Mouse (Mus musculus): ENCODE measurements around the gene Prickle1. TPM values are rescaled to one million over a fixed set of nuclear protein-coding genes. Genes with fewer than 3 reads are reported as not detected.
A peak's percentile ranks its signal among the peaks of the same experiment; 100 is the strongest.

Prickle1 gene
- polyA plus RNA-seq, 1 experiment from 2014 or later = 18.1 TPM

DNA sequence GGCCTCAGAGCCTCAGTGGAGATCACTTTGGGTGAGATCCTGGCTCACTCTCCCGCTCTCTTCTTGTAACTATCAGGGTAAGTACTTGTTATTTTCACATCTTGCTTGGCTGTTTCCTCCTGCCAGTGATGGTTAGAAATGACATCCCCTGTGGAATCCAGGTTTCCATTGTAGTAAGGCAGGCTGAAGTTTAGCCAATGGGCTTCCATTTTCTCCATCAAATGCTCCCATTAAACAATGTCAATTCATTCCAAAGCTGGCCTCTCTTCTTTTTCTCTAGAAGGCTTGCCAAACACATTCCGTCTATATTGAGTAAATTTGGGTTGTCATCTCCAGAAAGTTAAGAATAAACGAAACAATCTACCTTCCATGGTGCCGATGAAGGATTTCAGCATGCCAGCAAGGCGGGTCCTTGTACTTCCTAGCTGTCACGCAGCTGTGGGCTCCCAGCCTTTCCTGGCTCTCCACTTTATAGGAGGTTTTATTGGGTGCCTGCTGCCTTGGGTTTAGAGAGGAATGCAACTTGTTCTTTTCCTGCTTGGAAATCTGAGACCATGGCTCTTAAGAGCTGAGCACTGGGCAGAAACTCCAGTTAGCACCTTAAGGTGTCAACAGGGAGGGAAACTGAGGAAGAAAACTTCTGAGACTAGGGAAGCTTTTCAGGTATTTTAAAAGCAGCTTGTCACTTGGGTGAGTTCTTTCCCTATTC, 22.9 kb upstream of the Prickle1 start:
- no peak for ATAC-seq
- Histone ChIP-seq H3K36me3 (ENCODE audit: control insufficient read depth, insufficient read depth, low read length) (no peaks in the 10 kb centered on the region), H3K4me1 (ENCODE audit: control insufficient read depth, insufficient read depth, low read length) (peaks cover 3% of the 10 kb centered on the region; the same call in 1 of the 2 replicates), H3K4me3 (ENCODE audit: low read length) (no peak overlapping the region), H3K9me3 (ENCODE audit: control insufficient read depth, low read length) (no peaks in the 10 kb centered on the region), H3K9ac (ENCODE audit: low read depth, low read length) (no peak overlapping the region), H3K4me2 (ENCODE audit: low read depth, low read length) (no peak overlapping the region), H3K27me3 (replicated peaks; ENCODE audit: control insufficient read depth, insufficient read depth, low read length) (no peaks in the 10 kb centered on the region), H3K27ac (ENCODE audit: low read length) (no peak overlapping the region)
- WGBS = 51% methylated on average over 6 of the region's 6 CpGs

DNA sequence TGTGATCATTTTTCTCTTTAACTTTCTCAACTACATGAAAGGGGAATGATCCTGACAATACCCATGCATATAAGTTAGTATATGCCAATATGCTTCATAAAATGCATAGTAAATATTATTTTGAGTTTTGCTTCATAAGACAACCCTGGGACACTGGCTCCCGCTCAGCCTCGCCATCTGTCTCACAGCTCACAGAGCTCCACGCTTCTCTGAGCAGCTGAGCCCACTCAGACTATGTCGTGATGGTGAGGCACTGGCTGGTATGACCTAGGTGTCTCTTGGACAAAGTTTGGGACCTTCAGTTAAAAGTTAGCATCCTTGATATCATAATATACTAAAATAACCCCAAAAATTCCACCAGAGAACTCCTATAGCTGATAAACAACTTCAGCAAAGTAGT, 20.6 kb upstream of the Prickle1 start:
- Histone ChIP-seq H3K27ac (ENCODE audit: low read length) (no peak overlapping the region), H3K4me3 (ENCODE audit: low read length) (no peak overlapping the region), H3K9me3 (ENCODE audit: control insufficient read depth, low read length) (no peaks in the 10 kb centered on the region), H3K4me1 (ENCODE audit: control insufficient read depth, insufficient read depth, low read length) (peaks cover 5% of the 10 kb centered on the region; the same call in 1 of the 2 replicates), H3K27me3 (replicated peaks; ENCODE audit: control insufficient read depth, insufficient read depth, low read length) (no peaks in the 10 kb centered on the region), H3K36me3 (ENCODE audit: control insufficient read depth, insufficient read depth, low read length) (no peaks in the 10 kb centered on the region), H3K4me2 (ENCODE audit: low read depth, low read length) (no peak overlapping the region), H3K9ac (ENCODE audit: low read depth, low read length) (no peak overlapping the region)
- no peak for ATAC-seq
- WGBS = 93% methylated on average over 4 of the region's 4 CpGs

DNA sequence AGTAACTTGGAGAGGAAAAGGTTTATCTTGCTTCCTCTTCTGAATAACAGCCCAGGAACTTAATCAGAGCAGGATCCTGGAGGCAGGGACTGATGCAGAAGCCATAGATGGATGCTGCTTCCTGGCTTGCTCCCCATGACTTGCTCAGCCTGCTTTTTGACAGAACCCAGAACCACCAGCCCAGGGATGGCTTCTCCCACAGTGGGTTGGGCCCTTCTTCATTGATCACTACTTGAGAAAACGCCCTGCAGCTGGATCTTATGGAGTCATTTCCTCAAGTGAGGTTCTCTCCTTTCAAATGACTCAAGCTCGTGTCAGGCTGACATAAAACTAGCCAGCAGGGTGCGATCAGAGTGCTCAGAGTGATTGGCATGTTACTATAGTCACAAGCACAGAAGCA, 19.3 kb upstream of the Prickle1 start:
- Histone ChIP-seq H3K4me2 (ENCODE audit: low read depth, low read length) (no peak overlapping the region), H3K4me1 (ENCODE audit: control insufficient read depth, insufficient read depth, low read length) (peaks cover 5% of the 10 kb centered on the region; the same call in 1 of the 2 replicates), H3K27me3 (replicated peaks; ENCODE audit: control insufficient read depth, insufficient read depth, low read length) (no peaks in the 10 kb centered on the region), H3K36me3 (ENCODE audit: control insufficient read depth, insufficient read depth, low read length) (no peaks in the 10 kb centered on the region), H3K9me3 (ENCODE audit: control insufficient read depth, low read length) (no peaks in the 10 kb centered on the region), H3K4me3 (ENCODE audit: low read length) (no peak overlapping the region), H3K27ac (ENCODE audit: low read length) (no peak overlapping the region), H3K9ac (ENCODE audit: low read depth, low read length) (no peak overlapping the region)
- ATAC-seq = no peak
- WGBS = 83% methylated on average over 3 of the region's 3 CpGs

DNA sequence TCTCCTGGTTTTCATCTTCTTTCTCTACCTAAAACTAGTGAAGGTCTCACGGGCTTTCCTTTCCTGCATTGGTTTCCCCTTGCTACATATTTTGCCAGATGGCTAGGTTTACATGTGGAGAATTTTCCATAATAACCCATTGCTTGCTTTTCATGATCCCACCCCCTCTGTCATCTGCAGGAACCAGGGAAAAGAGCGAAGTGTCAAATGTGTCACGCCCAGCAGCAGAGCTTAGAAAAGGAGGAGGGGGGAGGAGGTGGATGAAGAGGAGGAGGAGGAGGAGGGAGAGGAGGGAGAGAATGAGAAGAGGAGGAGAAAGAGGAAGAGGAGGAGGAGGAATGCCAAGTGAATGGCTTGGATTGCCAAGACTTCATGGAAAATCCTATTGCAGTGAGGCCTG, 17.9 kb upstream of the Prickle1 start:
- no peak for ATAC-seq
- Histone ChIP-seq H3K4me1 (ENCODE audit: control insufficient read depth, insufficient read depth, low read length) (peaks cover 5% of the 10 kb centered on the region; the same call in 1 of the 2 replicates), H3K4me2 (ENCODE audit: low read depth, low read length) (no peak overlapping the region), H3K36me3 (ENCODE audit: control insufficient read depth, insufficient read depth, low read length) (no peaks in the 10 kb centered on the region), H3K9ac (ENCODE audit: low read depth, low read length) (no peak overlapping the region), H3K4me3 (ENCODE audit: low read length) (no peak overlapping the region), H3K27ac (ENCODE audit: low read length) (no peak overlapping the region), H3K9me3 (ENCODE audit: control insufficient read depth, low read length) (no peaks in the 10 kb centered on the region), H3K27me3 (replicated peaks; ENCODE audit: control insufficient read depth, insufficient read depth, low read length) (no peaks in the 10 kb centered on the region)
- WGBS = 44% methylated on average over 3 of the region's 3 CpGs

DNA sequence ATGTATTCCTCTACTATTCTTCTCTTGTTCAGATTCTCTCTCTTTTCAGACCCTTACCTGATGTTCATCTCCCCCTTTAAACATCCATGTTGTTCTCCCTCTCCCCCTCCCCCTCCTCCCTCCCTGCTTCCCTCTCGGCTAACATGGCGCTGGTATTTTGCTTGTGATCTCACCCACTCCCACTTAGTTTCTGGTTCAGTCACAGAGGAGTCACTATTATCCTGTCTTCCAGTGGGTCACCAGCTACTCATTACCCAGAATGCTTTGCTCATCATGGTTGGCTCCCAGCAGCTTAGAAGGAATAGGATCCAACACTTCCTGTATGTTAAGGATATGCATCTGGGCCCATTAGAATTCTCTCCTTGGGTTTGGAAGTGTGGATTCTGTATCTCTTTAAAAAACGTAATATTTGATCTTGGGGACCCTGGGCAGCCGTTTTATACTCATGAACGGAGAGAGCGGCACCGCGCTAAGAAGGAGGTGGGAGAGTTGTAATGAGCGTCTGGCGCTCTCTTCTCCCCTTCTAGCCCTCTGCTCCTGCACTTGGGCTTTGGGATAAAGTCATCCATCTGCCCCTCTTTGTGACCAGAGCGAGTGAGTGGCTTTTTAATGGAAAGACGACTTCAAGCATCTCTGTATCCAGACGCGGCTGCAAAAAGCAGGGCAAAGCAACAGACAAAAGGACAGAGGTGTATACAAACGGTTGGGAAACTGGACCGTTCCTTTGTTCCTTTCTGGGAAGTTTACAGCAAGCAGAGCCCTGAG, 16.0 kb upstream of the Prickle1 start:
- H3K9me3 ChIP-seq (ENCODE audit: control insufficient read depth, low read length) = no peaks in the 10 kb centered on the region
- no peak for ATAC-seq
- H3K27ac ChIP-seq (ENCODE audit: low read length) = no peak overlapping the region
- H3K27me3 ChIP-seq (replicated peaks; ENCODE audit: control insufficient read depth, insufficient read depth, low read length) = no peaks in the 10 kb centered on the region
- H3K4me1 ChIP-seq (ENCODE audit: control insufficient read depth, insufficient read depth, low read length) = peaks cover 5% of the 10 kb centered on the region; the same call in 1 of the 2 replicates
- H3K9ac ChIP-seq (ENCODE audit: low read depth, low read length) = no peak overlapping the region
- H3K4me3 ChIP-seq (ENCODE audit: low read length) = no peak overlapping the region
- no peaks in the 10 kb centered on the region for H3K36me3 ChIP-seq (ENCODE audit: control insufficient read depth, insufficient read depth, low read length)
- no peak overlapping the region for H3K4me2 ChIP-seq (ENCODE audit: low read depth, low read length)
- WGBS = 88% methylated on average over 16 of the region's 16 CpGs

DNA sequence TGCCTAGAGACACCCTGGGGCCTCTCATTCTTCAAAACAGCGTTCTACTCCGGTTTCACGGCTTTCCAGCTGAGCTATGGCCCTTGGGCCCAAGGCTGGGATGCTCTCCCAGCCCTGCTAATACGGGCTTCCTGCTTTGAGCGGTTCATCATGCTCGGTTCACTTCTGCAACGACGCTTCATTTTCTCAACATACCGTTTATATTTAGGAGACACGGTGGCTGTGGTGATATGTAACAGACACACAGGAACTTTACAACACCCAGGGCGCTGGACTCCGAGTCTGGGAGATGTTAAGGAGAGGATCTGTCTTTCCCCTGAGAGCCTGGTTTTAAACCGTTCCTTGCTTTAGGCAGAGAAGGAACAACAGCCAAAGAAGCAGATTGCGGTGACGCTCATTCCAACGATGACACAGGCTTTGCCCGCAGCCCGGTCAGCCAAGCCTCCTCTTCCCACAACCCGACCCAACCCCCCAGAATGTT, 15.1 kb upstream of the Prickle1 start:
- Histone ChIP-seq H3K27ac (ENCODE audit: low read length) (peak overlapping the region; percentile 69), H3K4me3 (ENCODE audit: low read length) (no peak overlapping the region), H3K4me2 (ENCODE audit: low read depth, low read length) (no peak overlapping the region), H3K4me1 (ENCODE audit: control insufficient read depth, insufficient read depth, low read length) (peaks cover 5% of the 10 kb centered on the region; the same call in 1 of the 2 replicates), H3K27me3 (replicated peaks; ENCODE audit: control insufficient read depth, insufficient read depth, low read length) (no peaks in the 10 kb centered on the region), H3K36me3 (ENCODE audit: control insufficient read depth, insufficient read depth, low read length) (no peaks in the 10 kb centered on the region), H3K9me3 (ENCODE audit: control insufficient read depth, low read length) (no peaks in the 10 kb centered on the region), H3K9ac (ENCODE audit: low read depth, low read length) (no peak overlapping the region)
- ATAC-seq = peak; percentile 73
- WGBS = 39% methylated on average over 19 of the region's 19 CpGs

DNA sequence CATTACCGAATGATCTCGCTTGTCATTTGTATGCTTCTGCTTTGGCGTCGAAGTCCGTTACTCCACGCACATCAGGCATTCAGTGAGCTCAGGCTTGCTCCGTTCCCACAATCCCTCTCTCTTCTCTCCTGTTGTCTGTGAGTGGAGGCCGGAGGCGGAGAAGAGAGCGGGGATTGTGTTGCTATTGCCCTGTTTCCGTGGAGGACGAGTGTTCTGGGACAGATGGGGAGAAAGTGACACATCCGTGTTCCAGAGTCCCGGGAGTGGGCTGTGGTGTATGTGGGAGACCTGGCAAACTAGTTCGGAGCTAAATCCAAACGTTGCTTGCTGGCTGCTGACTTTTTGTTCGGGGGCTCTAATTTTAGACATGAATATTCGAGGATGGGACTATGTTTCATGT, 14.6 kb upstream of the Prickle1 start:
- Histone ChIP-seq H3K4me1 (ENCODE audit: control insufficient read depth, insufficient read depth, low read length) (peaks cover 5% of the 10 kb centered on the region; the same call in 1 of the 2 replicates), H3K36me3 (ENCODE audit: control insufficient read depth, insufficient read depth, low read length) (no peaks in the 10 kb centered on the region), H3K4me3 (ENCODE audit: low read length) (no peak overlapping the region), H3K27ac (ENCODE audit: low read length) (peak overlapping the region; percentile 69), H3K4me2 (ENCODE audit: low read depth, low read length) (no peak overlapping the region), H3K27me3 (replicated peaks; ENCODE audit: control insufficient read depth, insufficient read depth, low read length) (no peaks in the 10 kb centered on the region), H3K9me3 (ENCODE audit: control insufficient read depth, low read length) (no peaks in the 10 kb centered on the region), H3K9ac (ENCODE audit: low read depth, low read length) (no peak overlapping the region)
- ATAC-seq = 0 out of 2 replicates have a peak, but pooled peaks have one; percentile 26
- WGBS = 66% methylated on average over 18 of the region's 18 CpGs

DNA sequence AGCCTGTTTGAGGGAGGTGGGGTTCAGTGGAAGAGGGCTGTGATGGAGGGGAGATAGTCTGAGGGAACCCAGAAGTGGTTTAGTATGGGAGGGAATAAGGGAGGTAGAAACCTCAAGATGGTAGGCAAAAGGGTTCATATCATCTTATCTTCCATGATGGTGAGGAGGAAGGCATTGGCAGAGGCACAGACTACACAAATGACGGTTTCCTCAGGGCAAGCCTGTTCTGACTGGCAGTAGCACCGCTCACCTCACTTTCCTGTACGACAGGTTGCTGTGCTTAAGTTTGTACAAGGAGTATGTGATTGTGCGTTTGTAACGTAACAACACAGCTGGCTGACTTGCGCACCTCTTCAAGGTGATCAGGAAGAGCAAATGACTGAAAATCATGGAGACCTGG, 7.2 kb upstream of the Prickle1 start:
- H3K4me3 ChIP-seq (ENCODE audit: low read length) = no peak overlapping the region
- no peak overlapping the region for H3K9ac ChIP-seq (ENCODE audit: low read depth, low read length)
- 89% methylated on average over 6 of the region's 6 CpGs for WGBS
- no peaks in the 10 kb centered on the region for H3K4me1 ChIP-seq (ENCODE audit: control insufficient read depth, insufficient read depth, low read length)
- H3K27ac ChIP-seq (ENCODE audit: low read length) = no peak overlapping the region
- no peaks in the 10 kb centered on the region for H3K27me3 ChIP-seq (replicated peaks; ENCODE audit: control insufficient read depth, insufficient read depth, low read length)
- no peak overlapping the region for H3K4me2 ChIP-seq (ENCODE audit: low read depth, low read length)
- H3K9me3 ChIP-seq (ENCODE audit: control insufficient read depth, low read length) = no peaks in the 10 kb centered on the region
- H3K36me3 ChIP-seq (ENCODE audit: control insufficient read depth, insufficient read depth, low read length) = no peaks in the 10 kb centered on the region
- no peak for ATAC-seq

DNA sequence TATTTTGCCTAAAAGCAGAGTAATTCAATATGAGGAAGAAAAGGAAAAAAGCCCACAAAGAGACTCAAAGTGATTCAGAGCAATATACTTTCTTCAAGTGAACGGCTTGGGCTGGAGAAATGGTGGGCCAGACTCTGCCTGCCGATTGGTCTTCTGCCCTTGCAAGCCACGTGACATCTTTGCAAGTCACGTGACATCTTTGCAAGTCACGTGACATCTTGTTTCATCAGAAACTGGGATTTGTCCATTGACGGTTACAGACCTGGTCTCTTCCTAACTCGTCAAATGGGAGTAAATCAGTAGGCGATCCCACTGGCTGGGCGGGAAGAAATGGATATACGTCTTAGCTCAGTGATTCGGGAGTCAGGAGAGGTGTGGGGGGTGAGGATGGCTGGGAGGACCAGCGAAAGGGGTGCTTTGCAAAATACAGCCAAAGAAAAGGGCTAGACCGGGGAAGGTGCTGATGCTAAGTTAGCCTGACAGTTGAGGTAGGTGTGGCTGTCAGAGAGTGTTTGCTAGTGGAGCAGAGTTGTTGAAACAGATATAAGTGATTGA, 5.8 kb upstream of the Prickle1 start:
- Histone ChIP-seq H3K27ac (ENCODE audit: low read length) (no peak overlapping the region), H3K9ac (ENCODE audit: low read depth, low read length) (no peak overlapping the region), H3K9me3 (ENCODE audit: control insufficient read depth, low read length) (no peaks in the 10 kb centered on the region), H3K27me3 (replicated peaks; ENCODE audit: control insufficient read depth, insufficient read depth, low read length) (no peaks in the 10 kb centered on the region), H3K4me3 (ENCODE audit: low read length) (no peak overlapping the region), H3K36me3 (ENCODE audit: control insufficient read depth, insufficient read depth, low read length) (no peaks in the 10 kb centered on the region), H3K4me1 (ENCODE audit: control insufficient read depth, insufficient read depth, low read length) (peaks cover 3% of the 10 kb centered on the region; the same call in 1 of the 2 replicates), H3K4me2 (ENCODE audit: low read depth, low read length) (no peak overlapping the region)
- 93% methylated on average over 13 of the region's 13 CpGs for WGBS
- ATAC-seq = no peak

All from intestine, embryonic 16.5 days (tissue).